Mouse (Mus musculus) adrenal gland, adult (tissue): ENCODE measurements around the gene Cand2.

Experiments used
- DNase-seq, 2 experiments: peaks; one replicate each; pipeline ENCODE4 v3.0.0; 2022 to 2023; ENCODE audit warnings: low spot score in 1 of 2; ENCODE audit not compliant: inconsistent age in 2 of 2

The Cand2 gene

GRCm38 (mm10) chr6:115772604-115773003 is 1.7 kb upstream of the Cand2 start:
- no peak for DNase-seq

- DNase-seq, result peak; percentile 43 to 81
These were observed 348 bp upstream of the Cand2 start for GRCm38 (mm10) chr6:115773966-115774413.

- no peak for DNase-seq
These were observed 1.5 kb downstream of the Cand2 start for GRCm38 (mm10) chr6:115775838-115776237.

- DNase-seq, result no peak
These were observed 2.0 kb downstream of the Cand2 start for GRCm38 (mm10) chr6:115776363-115776762.

DNA sequence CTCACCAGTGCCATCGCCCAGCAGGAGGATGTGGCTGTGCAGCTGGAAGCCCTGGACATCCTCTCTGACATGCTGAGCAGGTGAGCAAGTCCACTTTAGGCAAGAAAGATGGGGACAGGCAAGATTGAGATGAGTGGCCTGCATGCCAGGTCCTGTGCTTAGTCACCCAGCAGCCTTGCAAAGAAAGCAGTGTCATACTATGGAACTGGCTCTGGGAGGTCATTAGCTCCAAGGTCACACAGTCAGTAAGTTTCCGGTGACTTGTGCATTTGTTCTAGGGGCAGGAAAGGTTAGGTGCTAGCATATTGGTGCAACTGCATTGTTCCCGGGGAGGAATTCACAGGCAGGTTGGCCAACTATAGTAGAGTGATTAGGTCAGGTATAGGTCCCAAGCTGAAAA is 8.4 kb downstream of the Cand2 start:
- DNase-seq, result peak; percentile 77 to 86

DNA sequence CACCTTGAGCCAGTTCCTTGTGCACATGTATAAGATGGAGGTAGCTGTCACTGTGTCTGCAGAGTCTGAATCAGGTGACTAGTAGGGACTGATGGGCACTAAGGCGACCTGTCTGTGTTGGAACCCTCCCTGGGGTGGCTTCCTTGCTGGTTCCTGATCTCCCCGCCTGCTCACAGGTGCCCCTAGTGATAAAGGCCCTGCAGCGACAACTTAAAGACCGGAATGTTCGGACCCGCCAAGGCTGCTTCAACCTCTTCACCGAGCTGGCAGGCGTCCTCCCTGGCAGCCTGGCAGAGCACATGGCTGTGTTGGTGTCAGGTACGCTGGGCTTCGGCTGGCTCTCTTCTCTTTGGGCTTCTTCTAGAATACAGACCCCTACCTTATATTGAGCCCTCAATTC is 16.7 kb downstream of the Cand2 start:
- DNase-seq, result no peak

DNA sequence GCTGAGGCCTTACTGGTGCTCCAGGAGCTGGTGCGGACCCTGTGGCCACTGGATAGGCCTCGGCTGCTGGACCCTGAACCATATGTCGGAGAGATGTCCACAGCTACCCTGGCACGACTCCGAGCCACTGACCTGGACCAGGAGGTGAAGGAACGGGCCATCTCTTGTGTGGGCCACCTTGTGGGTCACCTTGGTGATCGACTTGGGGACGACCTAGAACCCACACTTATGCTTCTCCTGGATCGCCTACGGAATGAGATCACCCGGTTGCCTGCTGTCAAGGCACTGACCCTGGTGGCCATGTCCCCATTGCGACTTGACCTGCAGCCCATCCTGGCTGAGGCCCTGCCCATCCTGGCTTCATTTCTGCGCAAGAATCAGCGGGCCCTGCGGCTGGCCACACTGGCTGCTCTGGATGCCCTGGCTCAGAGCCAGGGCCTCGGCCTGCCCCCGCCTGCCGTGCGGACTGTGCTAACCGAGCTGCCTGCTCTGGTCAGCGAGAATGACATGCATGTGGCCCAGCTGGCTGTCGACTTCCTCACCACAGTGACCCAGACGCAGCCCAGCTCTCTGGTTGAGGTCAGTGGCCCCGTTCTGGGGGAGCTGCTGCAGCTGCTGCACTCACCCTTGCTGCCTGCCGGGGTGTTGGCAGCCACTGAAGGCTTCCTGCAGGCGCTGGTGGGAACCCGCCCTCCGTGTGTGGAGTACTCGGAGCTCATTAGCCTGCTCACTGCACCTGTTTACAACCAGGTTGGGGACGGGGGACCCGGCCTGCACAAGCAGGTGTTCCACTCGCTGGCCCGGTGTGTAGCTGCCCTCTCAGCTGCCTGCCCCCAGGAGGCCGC is 17.7 kb downstream of the Cand2 start:
- peak in 1 of 2 experiments; percentile 35 for DNase-seq

DNA sequence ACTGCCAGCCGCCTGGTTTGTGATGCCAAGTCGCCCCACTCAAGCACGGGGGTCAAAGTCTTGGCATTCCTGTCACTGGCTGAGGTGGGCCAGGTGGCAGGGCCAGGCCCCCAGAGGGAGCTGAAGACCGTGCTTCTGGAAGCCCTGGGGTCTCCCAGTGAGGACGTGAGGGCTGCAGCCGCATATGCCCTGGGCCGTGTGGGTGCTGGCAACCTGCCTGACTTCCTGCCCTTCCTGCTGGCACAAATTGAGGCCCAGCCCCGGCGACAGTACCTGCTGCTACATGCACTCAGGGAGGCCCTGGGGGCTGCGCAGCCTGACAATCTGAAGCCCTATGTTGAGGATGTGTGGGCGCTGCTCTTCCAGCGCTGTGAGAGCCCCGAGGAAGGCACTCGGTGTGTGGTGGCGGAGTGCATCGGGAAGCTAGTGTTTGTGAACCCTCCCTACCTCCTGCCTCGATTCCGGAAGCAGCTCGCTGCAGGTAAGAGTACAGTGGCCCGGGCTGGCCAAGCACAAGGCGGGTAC is 18.4 kb downstream of the Cand2 start:
- DNase-seq, result peak in 1 of 2 experiments; percentile 22

GRCm38 (mm10) chr6:115801811-115802210 is 27.5 kb downstream of the Cand2 start:
- peak in 1 of 2 experiments; percentile 24 for DNase-seq

GRCm38 (mm10) chr6:115803541-115804382 is 29.4 kb downstream of the Cand2 start:
- peak; percentile 79 to 90 for DNase-seq

DNA sequence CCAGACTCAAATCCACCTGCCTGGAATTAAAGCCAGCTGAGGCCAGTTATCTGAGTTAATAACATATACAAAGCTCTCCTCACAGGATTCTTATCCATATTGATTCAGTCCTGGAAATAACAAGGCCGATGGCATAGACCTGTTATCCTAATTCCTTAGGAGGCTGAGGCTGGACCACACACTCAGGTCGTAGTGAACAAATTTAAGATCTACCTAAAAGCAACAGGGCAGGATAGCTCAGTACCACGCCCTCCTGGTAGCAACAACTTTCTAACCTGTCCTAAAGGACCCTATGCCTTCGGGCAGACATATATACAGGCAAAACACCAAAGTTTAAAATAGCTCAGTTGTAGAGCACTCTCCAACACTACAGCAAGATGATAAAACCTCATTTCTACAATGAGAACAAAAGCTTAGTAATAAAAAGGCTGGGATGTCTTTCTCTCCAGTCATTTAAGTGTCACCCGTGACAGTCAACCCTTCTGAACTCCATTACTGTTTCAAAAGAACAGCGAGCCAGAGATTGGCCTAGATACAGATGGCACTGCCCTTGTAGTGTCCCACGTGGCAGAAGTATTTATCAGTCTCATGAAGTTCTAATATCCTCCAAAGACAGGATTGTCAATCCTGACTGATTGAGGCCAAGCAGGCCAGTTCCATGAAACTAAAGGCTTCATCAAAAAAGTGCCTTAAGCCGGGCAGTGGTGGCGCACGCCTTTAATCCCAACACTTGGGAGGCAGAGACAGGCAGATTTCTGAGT is 30.3 kb downstream of the Cand2 start:
- DNase-seq, result peak in 1 of 2 experiments; percentile 57

DNA sequence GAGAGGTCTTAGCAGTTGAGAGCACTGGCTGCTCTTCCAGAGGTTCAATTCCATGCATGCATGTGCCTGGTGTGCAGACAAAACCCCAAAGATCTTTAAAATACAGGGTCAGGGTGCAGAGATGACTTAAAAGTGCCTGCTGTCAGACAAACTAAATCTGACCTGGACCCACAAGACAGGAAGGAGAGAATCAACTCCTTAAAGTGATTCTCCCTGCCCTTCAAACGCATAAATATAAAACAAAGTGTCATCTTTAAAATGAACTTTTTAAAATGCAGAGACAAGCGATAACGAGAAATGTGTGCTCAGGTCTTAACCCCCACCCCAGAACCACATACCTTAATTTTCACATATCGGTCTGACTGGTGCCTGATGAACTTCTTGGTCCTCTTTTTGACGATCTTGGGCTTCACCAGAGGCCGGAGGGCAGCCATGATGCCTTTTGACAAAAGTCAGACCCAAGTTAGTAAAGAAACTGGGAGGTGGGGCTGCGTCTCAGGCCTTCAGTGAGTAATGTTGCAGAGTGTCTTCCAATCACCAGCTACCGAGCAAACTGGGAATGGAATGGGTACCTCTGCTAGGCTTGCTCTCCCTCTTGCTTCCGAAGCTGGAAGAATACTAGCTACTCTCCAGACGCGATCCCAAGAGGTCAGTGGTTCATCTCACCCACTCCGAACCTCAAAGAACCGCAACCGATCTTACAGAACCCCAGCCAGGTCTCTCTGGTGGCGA is 33.3 kb downstream of the Cand2 start:
- DNase-seq, result no peak

DNA sequence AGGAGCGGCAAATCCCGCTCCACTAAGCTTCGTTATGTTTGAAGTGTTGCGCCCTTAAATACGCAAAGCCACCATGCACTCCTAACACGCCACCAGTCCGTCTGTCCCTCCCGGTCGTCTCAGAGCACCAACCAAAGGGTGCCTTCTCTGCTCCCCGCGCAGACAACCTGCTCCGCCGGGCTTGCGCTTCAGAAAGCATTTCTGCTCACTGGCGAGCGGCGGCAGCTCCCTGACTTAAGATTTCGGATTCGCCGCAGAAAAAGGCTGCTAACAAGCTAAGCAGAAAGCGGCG is 33.8 kb downstream of the Cand2 start:
- no peak for DNase-seq

GRCm38 (mm10) chr6:115808488-115809231 is 34.3 kb downstream of the Cand2 start, which contains the start of gene Rpl32:
Gene Rpl32, minus strand, starts transcription at chr6:115808747.
- peak; percentile 88 to 98 for DNase-seq

DNA sequence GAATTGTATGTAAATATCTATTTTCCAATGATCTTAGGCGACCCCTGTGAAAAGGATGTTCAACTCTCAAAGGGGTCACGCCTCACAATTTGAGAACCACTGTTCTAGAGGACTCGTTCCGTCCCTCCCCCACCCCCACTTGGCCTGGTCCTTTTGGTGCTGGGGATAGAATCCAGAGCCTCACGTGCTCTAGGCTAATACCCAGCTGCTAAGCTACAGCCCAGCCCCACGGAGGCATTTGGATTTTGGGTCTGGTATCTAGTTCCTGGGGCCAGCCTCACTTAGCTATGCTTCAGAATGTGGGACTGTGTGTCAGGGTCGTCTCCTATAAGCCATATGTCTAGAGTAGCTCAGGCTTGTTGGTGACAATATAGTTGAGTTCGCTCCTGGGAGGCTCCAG is 37.3 kb downstream of the Cand2 start:
- no peak for DNase-seq

GRCm38 (mm10) chr6:115814104-115814503 is 39.8 kb downstream of the Cand2 start:
- DNase-seq, result peak; percentile 80 to 89

DNA sequence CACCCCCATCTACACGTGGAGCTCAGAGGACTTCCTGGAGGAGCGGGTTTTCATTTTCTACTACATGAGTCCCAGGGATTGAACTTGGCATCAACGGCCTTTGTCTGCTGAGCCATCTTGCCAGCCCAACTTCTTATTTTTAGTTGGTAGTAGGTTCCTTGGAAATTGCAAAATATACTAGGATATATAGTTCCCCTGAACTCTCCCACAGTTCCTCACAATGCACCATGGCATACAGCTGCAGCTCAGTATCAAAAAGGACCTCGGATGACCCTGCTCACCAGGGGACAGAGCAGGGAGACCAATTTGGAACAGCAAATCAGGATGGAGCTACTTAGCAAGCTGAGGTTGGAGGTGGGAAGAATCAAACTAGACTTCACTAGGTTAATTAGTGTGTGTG is 40.7 kb downstream of the Cand2 start:
- DNase-seq, result no peak

- no peak for DNase-seq
These were observed 43.8 kb downstream of the Cand2 start for GRCm38 (mm10) chr6:115818129-115818528.

GRCm38 (mm10) chr6:115821216-115821993 is 47.1 kb downstream of the Cand2 start:
- DNase-seq, result no peak
